Mouse (Mus musculus): ENCODE data around the gene Zfp119b.

- TF ChIP-seq POLR2A (IDR thresholded peaks at IDR 0.05; ENCODE audit: low read depth, low read length) (no peak), CTCF (conservative IDR thresholded peaks at IDR 0.05; ENCODE audit: insufficient read depth, insufficient read length, low read depth, low read length) (no peak)
These were observed 15.2 kb upstream of the Zfp119b start for GRCm38 (mm10) chr17:55964496-55964895.
